ENCODE assay signal across 8 mouse cellular contexts in the genomic region with DNA sequence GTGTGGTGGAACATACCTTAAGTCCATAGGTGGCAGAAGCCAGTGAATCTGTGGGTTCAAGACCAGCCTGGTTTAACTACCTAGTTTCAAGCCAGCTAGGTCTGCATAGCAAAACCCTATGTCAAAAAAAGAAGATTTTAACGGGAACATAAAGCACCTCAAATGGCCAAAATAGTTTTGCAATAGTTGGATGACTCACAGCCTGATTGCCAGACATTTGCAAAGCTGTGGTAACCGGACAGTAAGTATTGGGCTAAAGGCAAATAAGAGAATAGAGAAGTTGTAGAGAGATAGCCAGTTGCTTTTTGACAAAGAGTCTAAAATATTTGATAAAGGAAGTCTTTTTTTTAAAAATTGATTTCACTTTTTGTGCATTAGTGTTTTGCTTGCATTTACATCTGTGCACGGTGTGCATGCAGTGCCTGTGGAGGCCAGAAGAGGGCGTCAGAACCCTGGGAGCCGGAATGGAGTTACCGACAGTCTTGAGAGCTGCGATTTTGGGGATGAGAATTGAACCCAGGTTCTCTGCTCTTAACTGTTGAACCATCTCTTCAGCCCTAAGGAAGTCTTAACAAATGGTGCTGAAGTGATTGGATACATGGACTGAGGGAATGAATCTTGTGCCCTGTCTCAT. TPM values are rescaled to one million over a fixed set of nuclear protein-coding genes. Genes with fewer than 3 reads are reported as not detected.
A peak's percentile ranks its signal among the peaks of the same experiment; 100 is the strongest.
DNase-seq lines count a peak whose midpoint lies in the region; ATAC-seq and TF ChIP-seq lines count a peak whose summit lies in the region.

A gene (minus strand): TSS at position 75 of the 634 bp plus-strand sequence.

- no peak for ATAC-seq in hindbrain, embryonic 11.5 days (ENCODE audit: low FRiP score)
- ATAC-seq in limb, embryonic 13.5 days (ENCODE audit: low FRiP score, low read depth) = no peak
- no peak for ATAC-seq in midbrain, embryonic 16.5 days

- H3K4me1 ChIP-seq in ES-E14 (ENCODE audit: control insufficient read depth in 2 of 2, insufficient read depth in 2 of 2, low read length in 2 of 2, poor library complexity in 1 of 2) = no peaks in the 10 kb centered on the region
- H3K4me1 ChIP-seq in hindbrain, embryonic 11.5 days (replicated peaks; ENCODE audit: control insufficient read depth, insufficient read depth, low read length) = no peaks in the 10 kb centered on the region
- H3K4me1 ChIP-seq in limb, embryonic 13.5 days = peaks cover 7% of the 10 kb centered on the region; the same call in 1 of the 2 replicates
- H3K4me1 ChIP-seq in midbrain, embryonic 16.5 days (ENCODE audit: control insufficient read depth, insufficient read depth, low read length) = no peaks in the 10 kb centered on the region

- DNase-seq in gastrocnemius, adult 2 months = no peak
- DNase-seq in gastrocnemius, postnatal 14 days = no peak
- DNase-seq in ES-E14 (ENCODE audit: low read depth, low spot score) = no peak
- DNase-seq in embryo, embryonic 9.5 days (ENCODE audit: extremely low spot score) = peak; percentile 41
- DNase-seq in hindbrain, embryonic 11.5 days (ENCODE audit: low spot score) = peak; percentile 51
- no peak for DNase-seq in ovary, postnatal 14 days (ENCODE audit: low spot score)

- no peak within 1 kb of the TSS for H3K4me3 ChIP-seq in gastrocnemius, adult 2 months
- no peak within 1 kb of the TSS for H3K4me3 ChIP-seq in ES-E14 (ENCODE audit: insufficient read depth in 1 of 2, low read depth in 1 of 2, low read length in 2 of 2, poor library complexity in 1 of 2, severe bottlenecking in 1 of 2)
- H3K4me3 ChIP-seq in hindbrain, embryonic 11.5 days (ENCODE audit: low read depth, low read length) = no peak within 1 kb of the TSS
- no peak within 1 kb of the TSS for H3K4me3 ChIP-seq in limb, embryonic 13.5 days
- H3K4me3 ChIP-seq in midbrain, embryonic 16.5 days (ENCODE audit: low read depth, low read length) = no peak within 1 kb of the TSS

- intact Hi-C loops in gastrocnemius, adult 2 months (cut with DNase I) = loop anchor here (5.0 kb wide), 1 partner anchor 289 kb away; no protein-coding TSS in a partner anchor
- intact Hi-C loops in gastrocnemius, postnatal 14 days (cut with DNase I; ENCODE audit: low total_unique reads) = no loop called here

- no peaks in the 10 kb centered on the region for H3K27me3 ChIP-seq in hindbrain, embryonic 11.5 days (ENCODE audit: control insufficient read depth, insufficient read depth, low read length)
- peaks cover 13% of the 10 kb centered on the region for H3K27me3 ChIP-seq in limb, embryonic 13.5 days
- peaks cover 7% of the 10 kb centered on the region for H3K27me3 ChIP-seq in midbrain, embryonic 16.5 days (ENCODE audit: control insufficient read depth, insufficient read depth, low read depth, low read length)

- no peaks in the 10 kb centered on the region for H3K36me3 ChIP-seq in ES-E14 (ENCODE audit: control insufficient read depth, insufficient read depth, low read length, poor library complexity, severe bottlenecking)
- no peaks in the 10 kb centered on the region for H3K36me3 ChIP-seq in hindbrain, embryonic 11.5 days (ENCODE audit: control insufficient read depth, insufficient read depth, low read length)
- H3K36me3 ChIP-seq in limb, embryonic 13.5 days = no peaks in the 10 kb centered on the region
- H3K36me3 ChIP-seq in midbrain, embryonic 16.5 days (ENCODE audit: control insufficient read depth, insufficient read depth, low read length) = no peaks in the 10 kb centered on the region

- TF ChIP-seq CTCF in gastrocnemius, adult 2 months (IDR thresholded peaks at IDR 0.05) = peak; percentile 66

- no peak within 1 kb of the TSS for H3K9ac ChIP-seq in ES-E14 (ENCODE audit: insufficient read depth, low read depth, low read length, poor library complexity, severe bottlenecking)
- no peak within 1 kb of the TSS for H3K9ac ChIP-seq in hindbrain, embryonic 11.5 days (ENCODE audit: low read depth, low read length)
- no peak within 1 kb of the TSS for H3K9ac ChIP-seq in limb, embryonic 13.5 days
- H3K9ac ChIP-seq in midbrain, embryonic 16.5 days (ENCODE audit: low read depth, low read length) = no peak within 1 kb of the TSS

- H3K9me3 ChIP-seq in ES-E14 (ENCODE audit: control insufficient read depth, insufficient read depth, low read depth, low read length) = no peaks in the 10 kb centered on the region
- H3K9me3 ChIP-seq in hindbrain, embryonic 11.5 days (ENCODE audit: control insufficient read depth, low read length) = no peaks in the 10 kb centered on the region
- no peaks in the 10 kb centered on the region for H3K9me3 ChIP-seq in limb, embryonic 13.5 days
- no peaks in the 10 kb centered on the region for H3K9me3 ChIP-seq in midbrain, embryonic 16.5 days (replicated peaks; ENCODE audit: control insufficient read depth, low read length, poor library complexity, severe bottlenecking)

- in situ Hi-C loops in ES-E14 (cut with MboI; ENCODE audit: low sequenced_read_pairs in 2 of 2, unreplicated experiment in 2 of 2) = no loop called here

- H3K4me2 ChIP-seq in hindbrain, embryonic 11.5 days (replicated peaks; ENCODE audit: low read depth, low read length) = no peak within 1 kb of the TSS
- H3K4me2 ChIP-seq in limb, embryonic 13.5 days (replicated peaks) = no peak within 1 kb of the TSS
- no peak within 1 kb of the TSS for H3K4me2 ChIP-seq in midbrain, embryonic 16.5 days (ENCODE audit: low read length)

- WGBS in hindbrain, embryonic 11.5 days = 23% methylated on average over 7 of the region's 7 CpGs
- 24% methylated on average over 7 of the region's 7 CpGs for WGBS in limb, embryonic 13.5 days
- 18% methylated on average over 7 of the region's 7 CpGs for WGBS in midbrain, embryonic 16.5 days

- H3K27ac ChIP-seq in gastrocnemius, adult 2 months = no peak within 1 kb of the TSS
- H3K27ac ChIP-seq in ES-E14 (ENCODE audit: insufficient read depth, low read depth, low read length, poor library complexity, severe bottlenecking) = no peak within 1 kb of the TSS
- H3K27ac ChIP-seq in hindbrain, embryonic 11.5 days (ENCODE audit: low read depth, low read length) = no peak within 1 kb of the TSS
- no peak within 1 kb of the TSS for H3K27ac ChIP-seq in limb, embryonic 13.5 days
- no peak within 1 kb of the TSS for H3K27ac ChIP-seq in midbrain, embryonic 16.5 days (ENCODE audit: low read length)

TF ChIP-seq in ES-E14, 5 proteins besides CTCF, POLR2A, EP300 and RAD21:
- TF ChIP-seq ZC3H11A (IDR thresholded peaks at IDR 0.05; ENCODE audit: borderline replicate concordance, low read depth, low read length) = peak; percentile 38; the same call in 1 of the 2 replicates
- no peak for TF ChIP-seq HCFC1 (IDR thresholded peaks at IDR 0.05; ENCODE audit: borderline replicate concordance, insufficient read depth, low read length)
- no peak for TF ChIP-seq MAFK (IDR thresholded peaks at IDR 0.05; ENCODE audit: insufficient read depth, low read depth, low read length)
- no peak for TF ChIP-seq ZNF384 (IDR thresholded peaks at IDR 0.05; ENCODE audit: low read depth, low read length)
- TF ChIP-seq CHD2 (IDR thresholded peaks at IDR 0.05; ENCODE audit: low read depth, low read length) = no peak

RNA-seq across cellular contexts. Expression of the gene that starts here (rescaled TPM):
- 1 to 10 TPM; 7.8 to 9.5 TPM for total RNA-seq in gastrocnemius, adult 2 months (2021)
- 10 to 100 TPM in 1 of 2 experiments, 1 to 10 TPM in 1; 10.0 to 10.3 TPM for total RNA-seq in gastrocnemius, postnatal 14 days (2021)
- 13.6 and 24.6 TPM in 2 replicates for total RNA-seq in ES-E14 (2012; rRNA removed)
- 4.4 and 6.9 TPM in 2 replicates for polyA plus RNA-seq in hindbrain, embryonic 11.5 days (2014; fragmentation: Nextera tagmentation; extraction: Ambion mirVana)
- 14.5 and 14.9 TPM in 2 replicates for polyA plus RNA-seq in limb, embryonic 13.5 days (2015; fragmentation: Nextera tagmentation; extraction: Ambion mirVana)
- polyA plus RNA-seq in midbrain, embryonic 16.5 days (2015; fragmentation: Nextera tagmentation; extraction: Ambion mirVana) = 15.0 and 20.2 TPM in 2 replicates

Comparison
In these comparisons a context has a peak if more than half of its experiments do, and no peak if none do; other contexts are left out.
1. DNase-seq: peak in embryo, embryonic 9.5 days (single experiment) and hindbrain, embryonic 11.5 days (single experiment); none in gastrocnemius, adult 2 months (single experiment), gastrocnemius, postnatal 14 days (single experiment), ES-E14 (single experiment) and ovary, postnatal 14 days (single experiment).